Mouse (Mus musculus) common myeloid progenitor, adult 5-6 weeks (primary cell): ENCODE data around the gene Lgals3bp. TPM values are rescaled to one million over a fixed set of nuclear protein-coding genes. Genes with fewer than 3 reads are reported as not detected.

Experiments
- total RNA-seq: library from RNA; stranded (forward); fragments of 200-1000, 187-1606 nt; gene quantifications from 2 replicates; pipeline ENCODE4 v1.2.3, GENCODE M21; 2017

Lgals3bp gene
- total RNA-seq, 1 experiment from 2014 or later, result 108 TPM

Other genes starting within 250 kb of the Lgals3bp start
- 35.6 and 37.5 TPM in 2 replicates for gene Cyth1, start 153.5 kb downstream of the Lgals3bp start, total RNA-seq
- gene Usp36, start 111.8 kb downstream of the Lgals3bp start, total RNA-seq, result 9.9 and 14.9 TPM in 2 replicates
- gene Cep295nl, start 59.6 kb downstream of the Lgals3bp start, total RNA-seq, result not detected in 2 replicates
- gene Timp2, start 46.4 kb downstream of the Lgals3bp start, total RNA-seq, result 8.9 and 24.3 TPM in 2 replicates
- 12.1 and 21.0 TPM in 2 replicates for gene Cant1, start 17.0 kb upstream of the Lgals3bp start, total RNA-seq
- not detected in 2 replicates for gene C1qtnf1, start 26.1 kb upstream of the Lgals3bp start, total RNA-seq
- gene Engase, start 74.7 kb upstream of the Lgals3bp start, total RNA-seq, result 2.8 and 4.6 TPM in 2 replicates